Mouse (Mus musculus) Patski (cell line): ENCODE data around the gene Banf1. TPM values are rescaled to one million over a fixed set of nuclear protein-coding genes. Genes with fewer than 3 reads are reported as not detected.
"Not testable (repeated sequence)": the region's sequence is repeated elsewhere in the genome, so short reads cannot be mapped to it uniquely, and the experiment has no call there.

Source experiments
- ATAC-seq: fragments of 100-300 bp; one replicate; pipeline ENCODE4 v1.8.0; 2021
- CTCF ChIA-PET: fragments of 350-600 bp; sonication (Branson Sonifier 250); formaldehyde crosslinking; loops from one replicate; lab custom pipeline; 2022; ENCODE audit warnings: inconsistent platforms; lab: Charles Lee
- POLR2A ChIA-PET: fragments of 350-600 bp; sonication (Branson Sonifier 250); formaldehyde crosslinking; loops from one replicate; lab custom pipeline; 2022; ENCODE audit warnings: antibody characterized with exemption, inconsistent platforms; lab: Charles Lee
- DNase-seq: peaks from one replicate; pipeline ENCODE4 v3.0.0-alpha.2; 2011; ENCODE audit warnings: low read depth, low spot score
- H3K27me3 ChIP-seq: fragments of 371-371 bp; one replicate; pipeline ENCODE4 v1.5.1; 2021
- CTCF ChIP-seq: fragments of 100-300 bp; IDR thresholded peaks from one replicate; pipeline ENCODE4 v1.5.1; 2021
- in situ Hi-C: fragments of 300-500 bp; cut with MboI; formaldehyde crosslinking; loops from 3 replicates; pipeline ENCODE4 v1.11.1; 2018; ENCODE audit warnings: low pct_unique_long_range_greater_than_20kb, mixed read lengths
- polyA plus RNA-seq: library from polyadenylated mRNA; unstranded; gene quantifications from one replicate; pipeline ENCODE4 v1.2.3, GENCODE M21; 2021

Gene Banf1
- polyA plus RNA-seq, 1 experiment from 2014 or later, result 211 TPM

DNA sequence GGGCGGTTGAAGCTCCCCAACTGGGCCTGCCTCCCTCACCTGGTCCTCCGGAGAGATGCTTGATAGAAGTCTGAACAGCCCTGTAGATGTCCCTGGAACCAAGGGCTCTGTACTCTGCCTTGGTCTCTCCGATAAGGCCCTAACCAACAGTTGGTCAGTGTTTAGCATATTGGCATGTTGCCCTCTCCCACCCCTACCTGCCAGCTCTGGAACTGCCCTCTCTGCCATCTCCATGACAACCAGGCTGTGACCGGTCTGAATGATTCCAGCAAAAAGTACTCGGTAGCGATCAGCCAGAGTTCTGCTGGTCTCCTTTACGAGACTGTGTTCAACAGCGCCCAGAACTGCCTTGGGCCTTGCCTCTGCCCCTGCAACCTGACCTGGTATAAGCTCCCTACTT is 35.3 kb upstream of the Banf1 start, which contains the start of gene Tsga10ip:
Tsga10ip (minus strand) TSS at position 234 of the 400 bp plus-strand sequence.
- DNase-seq (no peak), ATAC-seq (no peak)
- TF ChIP-seq CTCF, result no peak
- no peaks in the 10 kb centered on the region for H3K27me3 ChIP-seq
- CTCF ChIA-PET, result interaction anchor here (0.9 kb wide), 1 partner anchor 8 kb away, joined by 3 read pairs; no protein-coding TSS in a partner anchor
- POLR2A ChIA-PET, result interaction anchor here (0.7 kb wide), 1 partner anchor 29 kb away, joined by 3 read pairs; no protein-coding TSS in a partner anchor
- in situ Hi-C loops, result no loop called here

DNA sequence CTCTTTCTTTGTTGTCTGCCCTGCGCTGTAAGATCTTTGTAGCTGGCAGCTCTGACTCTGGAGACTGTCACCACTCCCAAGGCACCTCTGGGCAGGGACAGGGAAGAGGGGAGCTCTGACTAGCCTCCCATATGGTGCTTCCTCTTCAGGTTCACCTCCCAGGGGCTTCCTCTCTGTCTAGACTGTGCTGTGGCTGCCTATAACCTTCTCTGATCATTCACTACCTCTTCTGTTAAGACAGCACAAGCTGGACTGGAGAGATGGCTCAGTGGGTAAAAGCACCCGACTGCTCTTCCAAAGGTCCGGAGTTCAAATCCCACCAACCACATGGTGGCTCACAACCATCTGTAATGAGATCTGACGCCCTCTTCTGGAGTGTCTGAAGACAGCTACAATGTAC is 34.1 kb upstream of the Banf1 start:
- DNase-seq, POLR2A ChIA-PET, in situ Hi-C loops, H3K27me3 ChIP-seq, ATAC-seq: not testable (repeated sequence)
- CTCF ChIA-PET, result interaction anchor here (0.8 kb wide), 1 partner anchor 8 kb away, joined by 4 read pairs; no protein-coding TSS in a partner anchor

DNA sequence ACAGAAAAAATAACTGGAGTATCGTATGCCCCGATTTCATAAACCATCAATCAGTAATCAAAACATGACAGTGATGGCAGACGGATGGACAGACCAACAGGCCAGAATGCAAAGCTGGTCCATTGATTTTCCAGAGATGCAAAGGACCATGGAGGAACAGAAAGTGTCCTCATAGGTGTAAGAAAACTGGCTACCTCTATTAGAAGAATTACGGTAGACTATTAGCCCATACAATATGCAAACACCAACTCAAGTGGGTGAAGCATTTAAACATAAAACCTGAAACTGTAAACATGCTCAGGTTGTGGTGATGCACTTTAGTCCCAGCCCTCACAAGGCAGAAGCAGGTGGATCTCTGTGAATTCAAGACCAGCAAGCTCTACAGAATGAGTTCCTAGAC is 28.4 kb upstream of the Banf1 start:
- H3K27me3 ChIP-seq, result no peaks in the 10 kb centered on the region
- ChIA-PET POLR2A (no interaction called here), CTCF (no interaction called here)
- DNase-seq (no peak), ATAC-seq (no peak)
- TF ChIP-seq CTCF, result no peak
- in situ Hi-C loops, result no loop called here

DNA sequence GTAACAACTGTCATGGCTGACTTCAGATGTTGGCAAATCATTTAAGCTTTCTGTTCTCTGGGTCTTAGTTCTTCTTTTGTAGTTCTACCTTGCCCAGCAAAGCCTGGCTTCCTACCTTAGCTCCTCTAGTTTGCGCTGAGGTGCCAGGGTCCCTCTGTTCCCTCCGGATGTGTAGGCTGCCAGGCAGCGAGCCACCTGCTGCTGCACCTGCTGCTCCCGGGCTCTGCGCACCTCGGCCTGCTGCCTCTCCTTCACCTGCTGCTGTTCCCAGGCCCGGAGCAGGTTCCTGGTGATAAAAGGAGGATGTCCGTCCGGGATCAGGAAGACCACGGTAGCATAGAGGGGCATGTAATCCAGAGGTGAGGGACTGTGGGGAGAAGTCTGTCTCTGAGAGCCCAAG is 27.2 kb upstream of the Banf1 start:
- in situ Hi-C loops, result no loop called here
- ATAC-seq, result no peak
- TF ChIP-seq CTCF, result no peak
- POLR2A ChIA-PET, result no interaction called here
- CTCF ChIA-PET, result no interaction called here
- no peak for DNase-seq
- H3K27me3 ChIP-seq, result no peaks in the 10 kb centered on the region

DNA sequence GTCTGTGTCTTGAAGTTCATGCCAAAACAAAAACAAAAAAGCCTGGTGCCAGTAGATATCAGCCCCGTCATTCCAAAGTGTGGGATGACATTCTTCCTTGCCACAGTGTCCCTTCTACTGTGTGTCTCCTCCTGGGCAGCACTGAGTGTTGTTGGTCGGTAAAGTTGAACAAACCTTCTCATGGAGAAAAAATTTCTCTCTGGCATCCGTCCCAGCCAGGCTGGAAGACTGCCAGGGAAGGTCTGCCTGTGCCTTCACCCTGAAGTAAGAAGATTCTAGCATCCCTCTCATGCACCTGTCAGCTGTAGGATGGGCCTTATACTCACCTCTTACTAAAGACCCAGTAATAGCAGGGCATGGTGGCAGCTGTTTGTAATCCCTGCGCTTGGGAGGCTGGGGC is 25.9 kb upstream of the Banf1 start:
- DNase-seq (peak; percentile 31), ATAC-seq (no peak)
- in situ Hi-C loops, result no loop called here
- ChIA-PET POLR2A (interaction anchor here (1.3 kb wide), 1 partner anchor 20 kb away, joined by 3 read pairs; no protein-coding TSS in a partner anchor), CTCF (interaction anchor here (0.9 to 1.6 kb wide), 2 partner anchors 8 to 14 kb away, joined by 3 to 4 read pairs; no protein-coding TSS in a partner anchor)
- no peaks in the 10 kb centered on the region for H3K27me3 ChIP-seq
- TF ChIP-seq CTCF, result no peak

DNA sequence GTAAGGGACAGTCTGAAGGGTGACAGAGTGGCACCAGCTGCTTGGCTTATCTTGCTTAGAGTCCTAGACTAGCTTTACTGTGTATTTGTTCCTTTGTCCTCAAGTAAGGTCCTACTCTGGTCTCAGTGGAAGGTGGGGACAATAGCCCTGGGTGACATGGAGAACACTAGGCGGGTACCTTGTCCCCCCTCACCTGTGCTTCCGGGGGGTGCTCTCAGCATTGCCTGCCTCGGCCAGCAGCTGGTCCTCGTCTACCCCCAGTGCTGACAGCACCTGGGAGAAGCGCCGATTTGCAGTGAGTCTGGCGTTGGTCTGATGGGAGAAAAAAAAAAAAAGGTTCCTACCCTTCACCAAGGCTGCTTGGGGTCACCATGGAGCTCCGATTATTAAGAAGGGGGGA is 23.4 kb upstream of the Banf1 start:
- H3K27me3 ChIP-seq, result no peaks in the 10 kb centered on the region
- in situ Hi-C loops, result no loop called here
- TF ChIP-seq CTCF, result no peak
- POLR2A ChIA-PET, result no interaction called here
- DNase-seq, result no peak
- no peak for ATAC-seq
- CTCF ChIA-PET, result no interaction called here

DNA sequence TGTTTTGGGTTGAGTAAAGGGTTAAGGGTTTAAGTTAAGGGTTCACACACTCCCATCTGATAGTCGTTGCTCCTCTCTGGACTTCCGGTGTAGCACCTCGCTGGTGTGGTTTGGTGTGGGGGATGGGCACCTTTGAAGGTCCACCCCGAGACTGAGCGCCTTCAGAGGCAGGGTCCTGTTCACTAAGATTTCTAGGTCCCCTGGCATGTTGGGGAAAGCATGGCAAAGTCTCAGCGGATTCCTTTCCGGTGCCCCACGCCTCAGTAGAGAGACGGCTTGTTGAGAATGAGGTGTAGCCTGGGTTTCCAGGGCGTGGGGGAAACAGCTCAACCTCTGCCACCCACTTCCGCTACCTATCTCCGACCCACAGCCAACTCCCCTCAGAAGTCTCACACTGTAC is 22.7 kb upstream of the Banf1 start:
- no peak for DNase-seq
- TF ChIP-seq CTCF, result no peak
- ChIA-PET CTCF (no interaction called here), POLR2A (interaction anchor here (2.6 kb wide), 1 partner anchor 36 kb away, joined by 14 read pairs; the partner anchor contains the start of genes AI837181 and Drap1)
- no peaks in the 10 kb centered on the region for H3K27me3 ChIP-seq
- in situ Hi-C loops, result loop anchor here (5.0 kb wide), 1 partner anchor 98 kb away; the partner anchor contains the start of gene Mus81
- ATAC-seq, result peak; percentile 12

DNA sequence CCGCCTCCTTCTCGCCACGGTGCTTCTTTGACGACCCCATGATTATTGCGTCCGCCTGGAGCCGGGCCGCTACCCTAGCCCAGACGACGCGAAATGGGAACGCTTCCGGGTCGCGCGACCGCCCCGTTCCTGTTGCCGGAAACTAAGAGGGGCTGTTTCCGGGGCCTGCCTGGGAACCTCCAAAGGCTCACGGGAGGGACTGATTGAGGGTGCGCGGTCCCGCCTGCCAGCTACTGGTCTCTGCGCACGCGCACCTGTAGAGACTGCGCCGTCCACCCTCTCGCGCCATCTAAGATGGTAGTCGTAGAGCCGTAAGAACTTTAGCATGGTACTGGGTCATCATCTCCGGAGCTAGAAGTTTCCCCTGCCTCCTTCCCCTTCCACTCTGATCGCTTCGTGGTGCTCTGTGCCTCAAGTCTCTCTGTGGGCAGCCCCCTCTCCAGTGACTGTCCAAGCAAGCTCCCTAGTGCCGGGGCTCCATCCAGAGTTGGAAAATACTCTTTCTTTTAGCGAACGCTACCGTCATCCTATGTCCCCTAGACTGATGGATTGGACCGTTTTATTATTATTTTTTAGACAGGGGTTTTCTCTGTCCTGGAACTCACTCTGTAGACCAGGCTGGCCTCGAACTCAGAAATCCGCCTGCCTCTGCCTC is 21.7 kb upstream of the Banf1 start, which contains the start of gene Sart1:
Sart1 (minus strand) TSS at position 116 of the 655 bp plus-strand sequence.
- peak; percentile 61 for DNase-seq
- no peak for TF ChIP-seq CTCF
- H3K27me3 ChIP-seq, result no peaks in the 10 kb centered on the region
- ATAC-seq, result peak; percentile 55
- POLR2A ChIA-PET, result interaction anchor here (1.2 to 2.6 kb wide), 3 partner anchors 22 to 40 kb away, joined by 4 to 14 read pairs (median 6); partner anchors contain the start of genes AI837181, Banf1, Drap1 and Eif1ad
- in situ Hi-C loops, result loop anchor here (5.0 kb wide), 1 partner anchor 99 kb away; the partner anchor contains the start of gene Mus81
- CTCF ChIA-PET, result no interaction called here

DNA sequence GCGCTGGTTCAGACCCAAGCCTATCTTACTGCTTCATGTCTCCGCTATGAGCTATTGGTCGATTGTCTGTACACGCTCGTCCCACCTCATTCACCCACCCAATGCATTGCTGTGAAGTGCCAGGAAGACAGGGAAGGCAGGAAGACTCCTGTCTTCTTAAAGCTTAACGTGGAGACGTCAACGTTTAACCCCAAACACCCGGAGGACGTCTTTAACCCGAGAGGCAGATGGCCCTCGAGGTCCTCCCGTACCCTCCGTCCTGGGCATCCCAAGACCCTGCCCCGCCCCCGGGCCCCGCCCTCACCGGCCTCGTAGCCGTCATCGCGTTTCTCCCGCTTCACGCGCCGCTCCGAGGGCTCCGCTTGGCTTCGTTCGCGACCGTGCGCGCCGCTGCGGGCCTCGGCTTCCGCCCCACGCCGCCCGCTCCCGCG is 21.1 kb upstream of the Banf1 start:
- POLR2A ChIA-PET, result interaction anchor here (1.2 to 2.6 kb wide), 3 partner anchors 21 to 41 kb away, joined by 4 to 14 read pairs (median 6); partner anchors contain the start of genes AI837181, Banf1, Drap1 and Eif1ad
- ATAC-seq, result peak; percentile 27
- no peak for DNase-seq
- CTCF ChIA-PET, result no interaction called here
- TF ChIP-seq CTCF, result no peak
- in situ Hi-C loops, result loop anchor here (5.0 kb wide), 1 partner anchor 99 kb away; the partner anchor contains the start of gene Mus81
- H3K27me3 ChIP-seq, result no peaks in the 10 kb centered on the region

DNA sequence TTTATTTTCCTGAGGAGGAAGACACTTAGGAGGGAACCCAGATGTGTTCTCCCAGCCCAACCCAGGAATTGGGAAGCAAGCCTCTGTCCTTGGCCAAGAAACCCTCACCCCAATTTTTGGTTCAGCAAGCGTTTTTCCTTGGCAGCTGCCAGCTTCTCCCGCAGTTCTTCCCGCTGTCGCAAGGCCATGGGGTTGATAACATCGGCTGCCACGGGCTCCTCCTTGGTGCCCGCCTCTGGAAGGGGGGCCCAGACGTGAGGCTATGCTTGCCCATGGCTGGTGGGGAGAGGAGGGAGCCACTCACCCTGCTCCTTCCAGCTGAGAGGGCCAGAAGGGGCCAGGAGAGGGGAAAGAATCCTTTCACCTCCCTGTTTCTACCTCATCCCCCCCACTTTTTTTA is 17.7 kb upstream of the Banf1 start:
- TF ChIP-seq CTCF, result no peak
- H3K27me3 ChIP-seq, result no peaks in the 10 kb centered on the region
- ATAC-seq, result no peak
- ChIA-PET POLR2A (interaction anchor here (0.6 to 2.7 kb wide), 3 partner anchors 9 to 18 kb away, joined by 3 to 9 read pairs (median 4); partner anchors contain the start of genes Banf1 and Eif1ad), CTCF (no interaction called here)
- in situ Hi-C loops, result loop anchor here (5.0 kb wide), 1 partner anchor 103 kb away; the partner anchor contains the start of gene Mus81
- DNase-seq, result no peak

DNA sequence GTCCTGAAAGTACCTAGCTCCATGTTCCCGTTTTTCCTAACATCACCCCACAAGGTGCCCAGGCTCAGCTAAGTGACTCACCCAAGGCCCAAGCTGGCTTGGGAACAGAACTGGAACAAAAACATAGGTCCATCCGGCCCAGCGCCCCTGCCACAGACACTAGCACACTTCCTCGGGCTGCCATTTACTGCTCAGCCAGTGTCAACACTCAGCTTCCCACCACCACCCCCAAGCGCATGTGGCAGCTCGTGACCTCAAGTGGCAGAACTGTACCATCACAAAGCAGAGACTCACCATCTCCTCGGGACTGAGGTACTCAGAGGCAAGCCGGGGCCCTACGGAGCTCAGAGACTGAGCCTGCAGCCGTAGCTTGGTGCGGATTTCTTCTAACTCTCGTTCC is 16.4 kb upstream of the Banf1 start:
- in situ Hi-C loops, result no loop called here

More for the DNA sequence above, 16.4 kb upstream of the Banf1 start:
- no peaks in the 10 kb centered on the region for H3K27me3 ChIP-seq
- ATAC-seq (no peak), DNase-seq (no peak)
- CTCF ChIA-PET, result no interaction called here
- TF ChIP-seq CTCF, result no peak
- POLR2A ChIA-PET, result interaction anchor here (2.7 kb wide), 1 partner anchor 17 kb away, joined by 9 read pairs; the partner anchor contains the start of genes Banf1 and Eif1ad
